Mouse (Mus musculus) CH12.LX (cell line): ENCODE results near the gene Ccdc159. TPM values are rescaled to one million over a fixed set of nuclear protein-coding genes. Genes with fewer than 3 reads are reported as not detected.

Experiments
- DNase-seq: peaks from one replicate; pipeline ENCODE4 v3.0.0-alpha.2; 2013; ENCODE audit errors: extremely low read depth
- H3K27ac ChIP-seq: 2 replicates; pipeline ENCODE4 v1.5.1; 2012; ENCODE audit warnings: low read depth, mild to moderate bottlenecking, control low read depth, moderate library complexity; ENCODE audit not compliant: insufficient read depth
- H3K27me3 ChIP-seq: replicated peaks from 2 replicates; pipeline ENCODE3; 2012; ENCODE audit warnings: inconsistent platforms
- H3K36me3 ChIP-seq, 2 experiments: replicated peaks in 1 of 2; 2 replicates each; pipeline versions ENCODE3 to v1.6.1; 2012; ENCODE audit warnings: inconsistent platforms in 1 of 2, low read length in 1 of 2, mild to moderate bottlenecking in 1 of 2, mixed read lengths in 1 of 2, moderate library complexity in 1 of 2; ENCODE audit not compliant: control insufficient read depth in 1 of 2, insufficient read depth in 1 of 2
- H3K4me1 ChIP-seq, 2 experiments: 2 replicates each; pipeline ENCODE4 v1.6.1; 2012; ENCODE audit warnings: inconsistent platforms in 1 of 2, moderate library complexity in 1 of 2; ENCODE audit not compliant: insufficient read depth in 2 of 2, control insufficient read depth in 1 of 2
- H3K4me2 ChIP-seq: 2 replicates; pipeline ENCODE4 v1.6.1; 2012; ENCODE audit warnings: low read depth, mild to moderate bottlenecking, control low read depth; ENCODE audit not compliant: poor library complexity, insufficient read depth, severe bottlenecking
- H3K4me3 ChIP-seq, 3 experiments: fragments of 150-350 bp in 1 of 3; sonication (generic) in 1 of 3; replicated peaks in 1 of 3; 2 replicates each; pipeline versions ENCODE3 to v1.5.1; 2011 to 2012; ENCODE audit warnings: low read depth in 2 of 3, low read length in 2 of 3, mild to moderate bottlenecking in 2 of 3, moderate library complexity in 2 of 3, control low read depth in 1 of 3, improper control_type of control experiment in 1 of 3, inconsistent platforms in 1 of 3, mixed read lengths in 1 of 3; ENCODE audit not compliant: poor library complexity in 1 of 3
- H3K79me2 ChIP-seq: replicated peaks from 2 replicates; pipeline ENCODE4 v1.6.1; 2012; ENCODE audit warnings: mild to moderate bottlenecking, moderate library complexity; ENCODE audit not compliant: control insufficient read depth, poor library complexity, insufficient read depth, severe bottlenecking; ENCODE audit errors: extremely low read depth
- H3K9ac ChIP-seq: 2 replicates; pipeline ENCODE4 v1.6.1; 2012; ENCODE audit warnings: low read depth, mild to moderate bottlenecking, control low read depth, moderate library complexity; ENCODE audit not compliant: insufficient read depth
- H3K9me3 ChIP-seq: replicated peaks from 2 replicates; pipeline ENCODE3; 2012; ENCODE audit warnings: low read length, inconsistent platforms, mixed read lengths
- CHD1 ChIP-seq: IDR thresholded peaks from 2 replicates; pipeline ENCODE4 v1.6.1; 2012; ENCODE audit warnings: low read depth, low read length, improper control_type of control experiment, inconsistent platforms
- CHD2 ChIP-seq: IDR thresholded peaks from 2 replicates; pipeline ENCODE4 v1.6.1; 2011; ENCODE audit warnings: low read length, improper control_type of control experiment
- CTCF ChIP-seq, 2 experiments: IDR thresholded peaks in 1 of 2; conservative IDR thresholded peaks in 1 of 2; 2 replicates each; pipeline ENCODE4 v1.5.1; 2011 to 2012; ENCODE audit warnings: low read depth in 2 of 2, low read length in 2 of 2, improper control_type of control experiment in 1 of 2, inconsistent platforms in 1 of 2, mild to moderate bottlenecking in 1 of 2, moderate library complexity in 1 of 2
- E2F4 ChIP-seq: IDR thresholded peaks from 2 replicates; pipeline ENCODE4 v1.6.1; 2011; ENCODE audit warnings: low read depth, low read length, improper control_type of control experiment; ENCODE audit not compliant: insufficient replicate concordance
- GABPA ChIP-seq: IDR thresholded peaks from 2 replicates; pipeline ENCODE4 v1.6.1; 2012; ENCODE audit warnings: low read depth, low read length, improper control_type of control experiment, inconsistent platforms; ENCODE audit not compliant: insufficient replicate concordance
- MAZ ChIP-seq: IDR thresholded peaks from 2 replicates; pipeline ENCODE4 v1.6.1; 2012; ENCODE audit warnings: low read depth, mild to moderate bottlenecking, inconsistent platforms, low read length, improper control_type of control experiment, moderate library complexity
- MXI1 ChIP-seq: IDR thresholded peaks from 2 replicates; pipeline ENCODE4 v1.6.1; 2011; ENCODE audit warnings: mild to moderate bottlenecking, low read depth, low read length, improper control_type of control experiment
- MYC ChIP-seq: IDR thresholded peaks from 2 replicates; pipeline ENCODE4 v1.6.1; 2011; ENCODE audit warnings: low read depth, mild to moderate bottlenecking, improper control_type of control experiment, low read length
- NELFE ChIP-seq: IDR thresholded peaks from 2 replicates; pipeline ENCODE4 v1.6.1; 2011; ENCODE audit warnings: low read depth, low read length, improper control_type of control experiment
- NRF1 ChIP-seq: IDR thresholded peaks from 2 replicates; pipeline ENCODE4 v1.6.1; 2014; ENCODE audit warnings: low read depth, mild to moderate bottlenecking, inconsistent platforms, low read length, improper control_type of control experiment, moderate library complexity
- POLR2AphosphoS2 ChIP-seq: IDR thresholded peaks from 2 replicates; pipeline ENCODE4 v1.6.1; 2011; ENCODE audit warnings: low read depth, low read length, improper control_type of control experiment
- SIN3A ChIP-seq: IDR thresholded peaks from 2 replicates; pipeline ENCODE4 v1.6.1; 2012; ENCODE audit warnings: low read length, improper control_type of control experiment, inconsistent platforms
- TCF12 ChIP-seq: IDR thresholded peaks from 2 replicates; pipeline ENCODE4 v1.6.1; 2014; ENCODE audit warnings: low read depth, mild to moderate bottlenecking, inconsistent platforms, low read length, improper control_type of control experiment
- dilution Hi-C: fragments of 300-500 bp; cut with MboI; formaldehyde crosslinking; loops from 2 replicates; pipeline ENCODE4 v1.14.3; 2020; ENCODE audit warnings: low sequenced_read_pairs; ENCODE audit not compliant: extremely low pct_unique_long_range_greater_than_20kb, extremely low pct_ligation_motif_present
- in situ Hi-C: fragments of 300-500 bp; cut with MboI; formaldehyde crosslinking; loops from 3 replicates; pipeline ENCODE4 v1.14.3; 2019; ENCODE audit warnings: low sequenced_read_pairs, low pct_ligation_motif_present, low pct_unique_long_range_greater_than_20kb, mixed read lengths
- polyA plus RNA-seq: library from polyadenylated mRNA; unstranded; fragments of >175 nt; gene quantifications from 2 replicates; pipeline ENCODE4 v1.2.1, GENCODE M21; 2012; ENCODE audit warnings: low read depth; ENCODE audit not compliant: insufficient read length
- total RNA-seq, 2 experiments: library from RNA; depleted of rRNA; stranded (reverse); fragments of 300-350 nt in 1 of 2; fragments of >200 nt in 1 of 2; gene quantifications; 2 replicates each; pipeline ENCODE4 v1.2.3; 2012 to 2014

The Ccdc159 gene
- total and polyA plus RNA-seq, 3 experiments, result not detected

DNA sequence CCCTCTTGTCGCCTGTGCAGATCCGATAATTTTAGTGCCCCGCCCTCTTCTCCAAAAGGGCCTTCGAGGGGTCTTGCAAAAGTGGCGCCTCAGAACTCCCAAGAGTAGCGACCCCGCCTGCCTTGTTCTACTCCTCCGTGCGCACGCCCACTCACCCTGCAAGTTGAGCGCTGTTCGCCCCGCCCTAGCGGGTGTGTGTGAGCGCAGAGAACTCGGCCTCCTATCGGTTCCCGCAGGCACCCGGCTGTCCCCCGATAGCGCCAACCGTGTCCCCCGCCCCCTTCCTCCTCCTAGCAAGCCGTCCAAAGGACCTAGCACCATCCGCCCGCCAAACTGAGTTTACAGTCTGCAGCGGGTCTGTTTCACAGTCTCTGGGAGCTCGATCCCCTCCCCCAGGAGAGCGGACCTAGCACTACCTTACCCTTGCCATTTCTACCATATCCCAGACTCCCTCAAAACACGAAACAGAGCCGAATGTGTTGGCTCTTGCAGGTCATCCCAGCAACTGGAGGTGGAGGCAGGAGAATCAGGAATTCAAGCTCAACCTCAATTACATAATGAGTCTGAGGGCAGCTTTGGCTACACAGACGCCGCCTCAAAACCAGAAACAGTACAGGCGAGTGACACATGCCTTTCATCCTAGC, 35.3 kb downstream of the Ccdc159 start:
- peak overlapping the region; percentile 85 for H3K4me2 ChIP-seq
- peaks cover 51% of the 10 kb centered on the region for H3K27me3 ChIP-seq
- dilution Hi-C loops, result no loop called here
- in situ Hi-C loops, result loop anchor here (5.0 kb wide), 1 partner anchor 40 kb away; the partner anchor contains the start of genes Ccdc151 and Prkcsh
- no peaks in the 10 kb centered on the region for H3K9me3 ChIP-seq
- H3K36me3 ChIP-seq, result peaks cover 2 to 3% of the 10 kb centered on the region in 2 experiments
- peak; percentile 64 for TF ChIP-seq NRF1
- TF ChIP-seq CTCF (conservative IDR thresholded peaks at IDR 0.05 in 1 of 2, IDR thresholded peaks at IDR 0.05 in 1 of 2; ENCODE audit: low read depth in 2 of 2, low read length in 2 of 2), result peak in 1 of 2 experiments; percentile 9; a peak in 1 of 4 replicates
- TF ChIP-seq POLR2AphosphoS2, result no peak
- TF ChIP-seq, all 38 proteins: peak for 2
- Histone ChIP-seq H3K27ac (no peak overlapping the region), H3K9ac (peak overlapping the region; percentile 22; the same call in 1 of the 2 replicates), H3K79me2 (no peaks in the 10 kb centered on the region), H3K4me3 (peak overlapping the region in 2 of 3 experiments; percentile 15 to 51), H3K4me1 (peaks cover 7 to 11% of the 10 kb centered on the region in 2 experiments; a peak in 3 of 4 replicates)
- no peak for DNase-seq

DNA sequence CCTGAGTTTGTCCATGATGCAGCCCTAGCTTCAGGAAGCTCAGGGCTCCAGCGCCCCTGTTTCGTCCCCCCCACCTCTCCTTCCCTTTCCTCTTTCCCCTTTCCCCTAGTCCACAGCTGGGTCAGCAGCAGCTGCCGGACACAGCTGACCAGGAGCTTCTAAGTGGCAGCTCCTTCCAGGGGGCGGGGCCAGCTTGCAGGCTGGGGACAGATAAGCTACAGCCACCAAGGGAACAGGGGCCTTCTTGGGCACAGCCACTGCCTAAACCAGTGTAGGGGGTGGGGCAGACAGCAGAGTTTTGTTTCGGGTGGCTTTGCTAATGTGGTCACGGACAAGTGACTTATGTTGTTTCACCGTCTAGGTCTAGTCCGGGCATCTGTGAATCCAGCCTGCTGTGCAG, 36.1 kb downstream of the Ccdc159 start, which contains the start of gene Epor:
Epor (minus strand) TSS at position 90 of the 400 bp plus-strand sequence.
- H3K27me3 ChIP-seq, result peaks cover 59% of the 10 kb centered on the region
- H3K4me3 ChIP-seq, result peak within 1 kb of the TSS in 2 of 3 experiments; percentile 15 to 51
- H3K9me3 ChIP-seq, result no peaks in the 10 kb centered on the region
- DNase-seq, result no peak
- peak within 1 kb of the TSS; percentile 85 for H3K4me2 ChIP-seq
- dilution Hi-C loops (no loop called here), in situ Hi-C loops (loop anchor here (5.0 kb wide), 1 partner anchor 39 kb away; the partner anchor contains the start of genes Ccdc151 and Prkcsh)
- peaks cover 0 to under 1% of the 10 kb centered on the region in 2 experiments for H3K36me3 ChIP-seq
- peak within 1 kb of the TSS; percentile 22; the same call in 1 of the 2 replicates for H3K9ac ChIP-seq
- H3K79me2 ChIP-seq, result no peaks in the 10 kb centered on the region
- TF ChIP-seq GABPA (no peak), POLR2AphosphoS2 (no peak), MXI1 (no peak), NELFE (no peak), CHD1 (no peak), TCF12 (no peak)
- TF ChIP-seq, all 38 proteins: peak for 0
- H3K4me1 ChIP-seq, result peaks cover 7 to 11% of the 10 kb centered on the region in 2 experiments; a peak in 3 of 4 replicates
- no peak within 1 kb of the TSS for H3K27ac ChIP-seq

DNA sequence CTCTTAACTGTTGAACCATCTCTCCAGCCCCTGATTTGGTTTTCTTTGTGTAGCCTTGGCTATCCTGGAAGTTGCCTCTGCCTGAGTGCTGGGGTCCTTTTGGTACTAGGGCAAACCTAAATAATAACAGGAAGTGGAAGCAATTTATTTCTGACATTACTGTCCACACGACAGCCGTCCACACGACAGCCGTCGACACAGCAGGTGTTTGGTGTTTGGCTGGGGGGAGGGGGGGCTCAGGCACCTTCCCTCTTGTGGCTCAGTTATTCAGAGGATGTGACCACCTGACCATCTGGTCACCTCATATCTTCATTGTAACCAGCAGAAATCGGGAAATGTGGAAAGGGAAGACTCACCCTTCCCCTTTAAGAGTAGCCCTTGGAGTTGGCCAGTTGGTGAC, 41.6 kb downstream of the Ccdc159 start:
- DNase-seq, result no peak
- H3K27ac ChIP-seq, result no peak overlapping the region
- H3K36me3 ChIP-seq, result no peaks in the 10 kb centered on the region
- dilution Hi-C loops, result no loop called here
- H3K4me1 ChIP-seq, result no peaks in the 10 kb centered on the region
- H3K79me2 ChIP-seq, result no peaks in the 10 kb centered on the region
- H3K27me3 ChIP-seq, result peaks cover 68% of the 10 kb centered on the region
- H3K9me3 ChIP-seq, result no peaks in the 10 kb centered on the region
- H3K4me3 ChIP-seq, result no peak overlapping the region
- H3K4me2 ChIP-seq, result no peak overlapping the region
- no peak overlapping the region for H3K9ac ChIP-seq
- in situ Hi-C loops, result no loop called here
- TF ChIP-seq SIN3A (no peak), GABPA (no peak), MAZ (no peak), MYC (no peak), CHD2 (no peak), E2F4 (no peak)
- TF ChIP-seq, all 38 proteins: peak for 0
